Mouse (Mus musculus): ENCODE results near the gene Gabrp.

DNA sequence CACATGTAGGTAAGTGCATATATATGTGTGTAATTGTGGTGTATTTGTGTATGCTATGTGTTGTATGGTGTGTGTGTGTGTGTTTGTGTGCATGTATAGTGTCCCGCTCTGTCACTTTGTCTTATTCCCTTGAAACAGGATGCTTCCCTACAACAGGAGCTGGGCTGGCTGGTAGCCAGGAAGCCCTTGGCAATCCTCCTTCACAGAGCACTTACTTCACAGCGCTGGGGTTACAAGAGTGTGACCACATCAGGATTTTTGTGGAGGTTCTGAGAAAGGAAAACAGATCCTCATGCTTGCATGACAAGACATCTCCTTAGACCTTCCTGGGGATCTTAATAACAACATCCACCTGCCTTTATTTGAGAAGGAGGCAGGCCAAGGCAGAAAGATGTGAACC is 31.4 kb downstream of the Gabrp start:
- TF ChIP-seq POLR2A (IDR thresholded peaks at IDR 0.05; ENCODE audit: insufficient read depth, low read length) (no peak), CTCF (IDR thresholded peaks at IDR 0.05; ENCODE audit: low read depth, low read length) (no peak)
